Mouse (Mus musculus) kidney, adult 2 months (tissue): ENCODE measurements around the gene Tmc6.

Experiments used
- CTCF ChIP-seq: fragments of 200-500 bp; conservative IDR thresholded peaks from 2 replicates; pipeline ENCODE4 v1.5.1; 2011; ENCODE audit warnings: low read depth, mild to moderate bottlenecking, control low read depth, low read length, moderate library complexity, mixed read lengths; ENCODE audit not compliant: insufficient read depth, insufficient read length
- POLR2A ChIP-seq: fragments of 200-500 bp; IDR thresholded peaks from one replicate; pipeline ENCODE4 v1.6.1; 2011; ENCODE audit warnings: low read depth, low read length, control low read depth

- TF ChIP-seq CTCF, result no peak
- no peak for TF ChIP-seq POLR2A
Observed at GRCm38 (mm10) chr11:117823411-117823810, 41.4 kb upstream of the Tmc6 start.
